Mouse (Mus musculus) liver, adult (tissue): ENCODE measurements around the gene Dus4l.

Experiments used
- GATA4 ChIP-seq: IDR thresholded peaks from 2 replicates; pipeline ENCODE4 v1.6.1; 2014; ENCODE audit warnings: mild to moderate bottlenecking, low read length; ENCODE audit not compliant: insufficient replicate concordance

The Dus4l gene

DNA sequence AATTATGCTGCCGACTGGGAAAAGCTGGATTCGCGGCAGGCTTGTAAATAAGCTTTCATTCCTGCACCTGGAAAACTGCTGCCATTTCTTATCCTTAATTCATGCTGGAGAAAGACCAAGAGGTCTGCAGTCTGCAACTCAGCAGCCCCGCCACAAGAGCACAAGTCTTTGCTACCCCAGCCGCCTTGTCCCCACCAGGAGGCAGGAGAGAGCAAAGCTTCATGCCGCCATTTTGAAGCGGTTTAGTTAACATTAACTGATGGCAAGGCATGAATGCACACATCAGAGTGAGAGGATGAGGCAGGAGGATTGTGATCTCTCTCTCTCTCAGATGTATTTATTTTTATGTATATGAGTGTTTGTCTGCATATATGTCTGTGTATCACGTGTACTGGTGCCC is 34.5 kb downstream of the Dus4l start:
- TF ChIP-seq GATA4, result no peak

DNA sequence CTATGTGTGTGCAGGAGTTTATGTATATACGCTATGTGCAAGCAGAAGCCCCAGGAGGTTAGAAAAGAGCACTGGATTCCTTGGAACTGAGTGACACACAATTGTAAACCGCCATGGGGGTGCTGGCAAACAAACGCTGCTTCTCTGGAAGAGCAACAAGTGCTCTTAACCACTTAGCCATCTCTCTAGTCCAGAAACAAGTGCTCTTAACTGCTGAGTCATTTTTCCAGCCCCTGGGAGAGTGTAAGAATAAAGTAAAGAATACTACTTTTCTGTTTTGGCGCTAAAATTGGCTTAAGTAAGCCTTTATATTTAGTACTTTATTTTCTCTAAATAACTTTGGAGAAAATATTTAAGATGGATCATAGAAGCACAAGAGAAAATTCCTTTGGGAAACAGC is 41.3 kb downstream of the Dus4l start:
- TF ChIP-seq GATA4, result no peak

DNA sequence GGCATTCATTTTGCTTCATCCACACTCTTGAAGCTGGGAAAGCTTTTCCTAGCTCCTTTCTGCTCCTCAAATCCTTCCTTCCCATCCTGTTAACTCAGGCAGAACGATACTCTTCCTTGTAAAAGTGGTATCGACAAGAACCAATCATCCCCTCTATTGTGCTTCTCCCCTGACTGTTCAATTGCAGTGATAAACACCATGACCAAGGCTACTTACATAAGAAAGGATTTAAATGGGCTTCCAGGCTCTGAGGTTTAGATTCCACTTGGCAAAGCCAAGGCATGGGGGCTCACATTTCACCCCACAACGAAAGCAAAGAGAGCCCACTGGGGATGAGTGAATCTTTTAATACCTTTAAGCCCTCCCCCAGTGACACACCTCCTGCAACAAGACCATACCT is 46.5 kb downstream of the Dus4l start:
- no peak for TF ChIP-seq GATA4

DNA sequence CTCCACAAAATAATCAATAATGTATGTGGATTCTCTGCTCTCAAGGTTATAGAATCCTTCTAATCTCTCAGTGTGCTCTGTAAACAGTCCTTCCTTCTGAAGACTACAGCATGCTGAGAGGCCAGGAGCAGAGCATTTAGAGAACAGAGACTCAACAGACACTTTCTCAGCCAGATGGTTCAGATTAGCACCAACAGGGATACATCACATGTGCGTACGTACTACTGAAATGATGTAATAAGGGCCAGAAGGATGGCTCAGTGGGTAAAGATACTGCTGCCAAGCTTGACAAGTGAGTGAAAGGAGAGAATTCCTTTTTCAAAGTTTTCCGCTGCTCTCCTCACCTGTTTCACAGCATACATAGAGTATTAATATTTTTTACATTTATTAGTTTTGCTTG is 49.7 kb downstream of the Dus4l start:
- TF ChIP-seq GATA4, result no peak

DNA sequence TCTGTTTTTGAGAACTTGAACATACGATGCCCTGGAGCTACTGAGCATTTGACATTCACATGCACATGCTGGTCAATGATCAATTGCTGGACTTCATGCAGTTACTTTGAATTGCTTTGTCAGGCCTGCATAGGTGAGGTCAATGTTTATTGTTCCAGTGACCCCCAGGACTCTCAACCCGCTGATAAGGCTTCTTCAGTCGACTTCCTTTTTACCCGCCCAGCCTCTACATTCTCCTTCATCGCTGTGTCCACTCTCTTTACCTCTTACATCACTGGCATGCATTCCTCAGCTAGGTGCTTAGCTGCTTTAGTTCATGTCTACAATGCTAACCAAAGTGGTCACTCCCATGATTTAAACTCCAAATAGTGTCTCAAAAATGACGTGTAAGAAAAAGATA is 51.0 kb downstream of the Dus4l start:
- no peak for TF ChIP-seq GATA4

DNA sequence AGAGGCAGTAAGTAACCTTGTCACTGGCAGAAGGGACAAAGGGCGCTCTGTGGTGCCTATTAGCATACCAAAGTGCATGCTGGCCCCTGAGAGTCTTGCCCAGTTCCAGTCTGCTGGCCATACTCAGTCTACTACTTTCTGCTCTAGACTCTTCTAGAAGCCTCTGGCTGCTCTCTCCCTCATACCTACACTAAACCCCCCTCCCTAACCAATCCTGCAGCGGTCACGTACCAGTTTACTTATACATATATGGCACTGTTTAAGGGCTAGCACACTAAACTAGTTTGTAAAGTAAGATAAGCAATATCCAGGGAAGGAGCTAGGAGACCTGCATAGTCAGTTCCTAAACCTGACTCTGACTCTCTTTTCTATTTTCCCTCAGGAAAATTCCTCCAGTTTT is 60.3 kb downstream of the Dus4l start:
- no peak for TF ChIP-seq GATA4

DNA sequence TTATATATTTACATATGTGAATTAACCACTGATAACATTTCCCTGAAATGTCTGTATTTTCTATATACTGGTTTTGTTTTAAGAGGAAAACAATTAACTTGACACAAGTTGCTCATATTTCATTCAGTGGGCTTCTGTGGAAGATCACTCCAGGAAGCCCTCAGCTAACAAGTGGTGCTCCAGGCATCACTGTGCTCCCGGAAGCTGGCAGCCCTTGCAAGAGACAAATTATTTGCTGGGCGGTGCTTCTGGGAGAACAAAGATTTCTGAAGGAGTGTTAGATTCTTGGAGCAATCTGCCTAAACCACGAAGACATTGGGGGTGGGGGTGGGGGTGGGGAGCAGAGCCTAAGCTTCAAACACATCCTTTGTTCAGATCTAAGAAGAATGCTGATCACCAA is 62.6 kb downstream of the Dus4l start:
- TF ChIP-seq GATA4, result no peak
